Mouse (Mus musculus): ENCODE results near the gene Pfkfb1. TPM values are rescaled to one million over a fixed set of nuclear protein-coding genes. Genes with fewer than 3 reads are reported as not detected.

The Pfkfb1 gene
- polyA plus RNA-seq (2021; fragmentation: Nextera tagmentation) = 0.13 and 0.64 TPM in 2 replicates
- long read RNA-seq, experiment 1, partial matches to known transcripts = 0 of 2 reads
- long read RNA-seq, experiment 1, other reads (novel, unspliced or antisense) = 2 of 2 reads
- long read RNA-seq, experiment 2, partial matches to known transcripts = 0 of 1 reads
- long read RNA-seq, experiment 2, other reads (novel, unspliced or antisense) = 1 of 1 reads

GRCm38 (mm10) chrX:150588023-150588764 lies at the start of gene Pfkfb1:
Pfkfb1 (plus strand) TSS chrX:150588229.

GRCm38 (mm10) chrX:150547239-150547638 lies 40.8 kb upstream of the Pfkfb1 start, which contains the start of gene Alas2:
Alas2 (plus strand) TSS chrX:150547375.

GRCm38 (mm10) chrX:150589696-150590095 lies 1.7 kb downstream of the Pfkfb1 start, which contains the start of gene Apex2:
Apex2 (minus strand) TSS chrX:150589868.

GRCm38 (mm10) chrX:150656908-150657796 lies 69.1 kb downstream of the Pfkfb1 start, which contains the start of gene Tro:
Tro (minus strand) TSS chrX:150657583.

Small RNA genes within 50 kb of the gene (microRNA-seq; reads per million reads assigned to microRNA genes)
- gene Mir3620 = not detected

Other genes starting within 250 kb of the Pfkfb1 start
- 38.4 and 41.8 TPM in 2 replicates for gene Tmem29, start 129.1 kb upstream of the Pfkfb1 start, polyA plus RNA-seq (2021; fragmentation: Nextera tagmentation)
- not detected in 2 replicates for gene Alas2, start 40.9 kb upstream of the Pfkfb1 start, polyA plus RNA-seq (2021; fragmentation: Nextera tagmentation)
- gene Apex2, start 1.6 kb downstream of the Pfkfb1 start, polyA plus RNA-seq (2021; fragmentation: Nextera tagmentation) = 4.9 and 5.4 TPM in 2 replicates
- 20.1 and 21.6 TPM in 2 replicates for gene Tro, start 69.4 kb downstream of the Pfkfb1 start, polyA plus RNA-seq (2021; fragmentation: Nextera tagmentation)
- 36.1 and 36.7 TPM in 2 replicates for gene Maged2, start 226.1 kb downstream of the Pfkfb1 start, polyA plus RNA-seq (2021; fragmentation: Nextera tagmentation)